Mouse (Mus musculus) adipocyte (in vitro differentiated cells): ENCODE measurements at regions not wholly inside any gene's neighbourhood (a gene's known extent, or its start where the extent isn't known, plus 50 kb on each side); places are given as distances from the start of the nearest gene placed in this dataset.
"Not testable (repeated sequence)": the region's sequence is repeated elsewhere in the genome, so short reads cannot be mapped to it uniquely, and the experiment has no call there.

Source experiments
- DNase-seq: peaks from one replicate; pipeline ENCODE4 v3.0.0-alpha.2; 2016; ENCODE audit warnings: low spot score

GRCm38 (mm10) chr9:6845281-6845680 lies 339.0 kb downstream of the Dync2h1 start:
- DNase-seq, result not testable (repeated sequence)

GRCm38 (mm10) chr9:6834936-6835335 lies 349.3 kb downstream of the Dync2h1 start:
- not testable (repeated sequence) for DNase-seq

- no peak for DNase-seq
These were observed 349.8 kb downstream of the Dync2h1 start for GRCm38 (mm10) chr9:6834470-6834869.

GRCm38 (mm10) chr9:6832862-6833261 lies 351.4 kb downstream of the Dync2h1 start:
- DNase-seq, result no peak

GRCm38 (mm10) chr9:6831642-6832041 lies 352.6 kb downstream of the Dync2h1 start:
- not testable (repeated sequence) for DNase-seq

- no peak for DNase-seq
These were observed 357.7 kb downstream of the Dync2h1 start for GRCm38 (mm10) chr9:6826581-6826980.

GRCm38 (mm10) chr9:6825609-6826008 lies 358.6 kb downstream of the Dync2h1 start:
- no peak for DNase-seq

- not testable (repeated sequence) for DNase-seq
These were observed 360.3 kb downstream of the Dync2h1 start for GRCm38 (mm10) chr9:6823946-6824345.

GRCm38 (mm10) chr9:6823536-6823935 lies 360.7 kb downstream of the Dync2h1 start:
- no peak for DNase-seq

GRCm38 (mm10) chr9:6776671-6777070 lies 407.6 kb downstream of the Dync2h1 start:
- no peak for DNase-seq

GRCm38 (mm10) chr9:6741478-6741877 lies 442.8 kb downstream of the Dync2h1 start:
- DNase-seq, result no peak

GRCm38 (mm10) chr9:6736411-6736810 lies 447.8 kb downstream of the Dync2h1 start:
- no peak for DNase-seq

GRCm38 (mm10) chr9:6726411-6726810 lies 456.8 kb upstream of the Ddi1 start:
- no peak for DNase-seq

- no peak for DNase-seq
These were observed 407.6 kb upstream of the Ddi1 start for GRCm38 (mm10) chr9:6677225-6677718.

- peak; percentile 91 for DNase-seq
These were observed 398.6 kb upstream of the Ddi1 start for GRCm38 (mm10) chr9:6668001-6668969.

- DNase-seq, result no peak
These were observed 396.0 kb upstream of the Ddi1 start for GRCm38 (mm10) chr9:6665679-6666078.

- no peak for DNase-seq
These were observed 382.8 kb upstream of the Ddi1 start for GRCm38 (mm10) chr9:6652267-6652994.

- DNase-seq, result no peak
These were observed 382.1 kb upstream of the Ddi1 start for GRCm38 (mm10) chr9:6651572-6652236.

GRCm38 (mm10) chr9:6645796-6646309 lies 376.2 kb upstream of the Ddi1 start:
- no peak for DNase-seq

GRCm38 (mm10) chr9:6645321-6645720 lies 375.7 kb upstream of the Ddi1 start:
- DNase-seq, result no peak

- no peak for DNase-seq
These were observed 347.5 kb upstream of the Ddi1 start for GRCm38 (mm10) chr9:6617155-6617554.

GRCm38 (mm10) chr9:6609284-6609627 lies 339.6 kb upstream of the Ddi1 start:
- DNase-seq, result no peak
